Mouse (Mus musculus) layer of hippocampus, postnatal 14 days (tissue): ENCODE results near the gene Fadd. TPM values are rescaled to one million over a fixed set of nuclear protein-coding genes. Genes with fewer than 3 reads are reported as not detected.

Source experiments
- DNase-seq, 2 experiments: peaks; one replicate each; pipeline ENCODE4 v3.0.0; 2021 to 2022; ENCODE audit warnings: low spot score in 2 of 2, mixed read lengths in 1 of 2
- total RNA-seq, 2 experiments: library from RNA; stranded (reverse); gene quantifications; 2 replicates each; pipeline ENCODE4 v1.2.3; 2021

Fadd gene
- total RNA-seq, 2 experiments from 2014 or later: 2.5 to 2.9 TPM

DNA sequence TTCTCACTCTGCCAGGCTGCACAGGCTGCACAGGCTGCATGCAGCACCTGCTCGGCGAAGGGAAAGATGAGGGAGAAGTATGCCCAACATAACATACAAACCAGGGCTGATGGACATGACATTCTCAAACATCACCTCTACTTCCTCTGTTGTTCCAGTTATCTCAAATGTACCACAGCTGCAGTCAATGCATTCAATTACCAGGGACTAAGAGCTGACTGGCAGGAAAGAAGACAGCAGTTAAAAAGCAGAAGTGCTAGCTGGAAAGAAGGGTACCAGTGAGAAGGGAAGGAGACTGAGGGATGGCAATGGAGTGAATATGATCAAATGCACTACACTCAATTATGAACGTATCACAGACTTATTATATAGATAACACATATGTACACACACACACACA, 45.9 kb downstream of the Fadd start:
- no peak for DNase-seq

GRCm38 (mm10) chr7:144534773-144535172, 47.5 kb downstream of the Fadd start:
- DNase-seq: no peak

- DNase-seq: no peak
Measured at GRCm38 (mm10) chr7:144531585-144532378, 50.5 kb downstream of the Fadd start.

- no peak for DNase-seq
Measured at GRCm38 (mm10) chr7:144529851-144530250, 52.4 kb downstream of the Fadd start.

- DNase-seq: no peak
Measured at GRCm38 (mm10) chr7:144527723-144528221, 54.5 kb downstream of the Fadd start.

Other genes with a start within 250 kb of the Fadd start
- 100 to 1,000 TPM; 174 to 178 TPM for gene Cttn, start 111.5 kb downstream of the Fadd start, total RNA-seq
- gene Ppfia1, start 28.7 kb downstream of the Fadd start, total RNA-seq: 10 to 100 TPM; 37.8 to 37.9 TPM
- 1 to 10 TPM; 2.3 to 5.5 TPM for gene Ano1, start 169.5 kb upstream of the Fadd start, total RNA-seq